Mouse (Mus musculus) erythroblast, embryonic 14.5 days (primary cell): ENCODE data around the gene Adamts7.

Experiments used
- GATA1 ChIP-seq: IDR thresholded peaks from 2 replicates; pipeline ENCODE4 v1.6.1; 2012; ENCODE audit warnings: low read length, inconsistent platforms, mixed read lengths
- TAL1 ChIP-seq: IDR thresholded peaks from 3 replicates; pipeline ENCODE4 v1.6.1; 2012; ENCODE audit warnings: low read length, inconsistent platforms, mixed read lengths

GRCm38 (mm10) chr9:90169965-90170364 lies 7.1 kb downstream of the Adamts7 start:
- no peak for TF ChIP-seq TAL1
- no peak for TF ChIP-seq GATA1
